Mouse (Mus musculus): ENCODE results near the gene Cyth1.
A peak's percentile ranks its signal among the peaks of the same experiment; 100 is the strongest.

GRCm38 (mm10) chr11:118083811-118084210, 164.6 kb downstream of the Cyth1 start:
- TF ChIP-seq CTCF (IDR thresholded peaks at IDR 0.05; ENCODE audit: insufficient read depth, low read depth, low read length): peak; percentile 76
- no peak for TF ChIP-seq POLR2A (IDR thresholded peaks at IDR 0.05; ENCODE audit: insufficient read depth, low read depth, low read length)

Data from olfactory bulb, adult 2 months (tissue).